Mouse (Mus musculus): ENCODE results near the gene Scrt2. TPM values are rescaled to one million over a fixed set of nuclear protein-coding genes. Genes with fewer than 3 reads are reported as not detected.

Scrt2 gene
- polyA plus RNA-seq, 1 experiment from 2014 or later: 16.9 TPM

- no peak overlapping the region for H3K27ac ChIP-seq (ENCODE audit: low read length)
- H3K9me3 ChIP-seq (ENCODE audit: control insufficient read depth, low read length): no peaks in the 10 kb centered on the region
- peaks cover 28% of the 10 kb centered on the region for H3K27me3 ChIP-seq (replicated peaks; ENCODE audit: control insufficient read depth, insufficient read depth, low read length)
- H3K4me1 ChIP-seq (replicated peaks; ENCODE audit: control insufficient read depth, insufficient read depth, low read length): peaks cover 28% of the 10 kb centered on the region
- no peak overlapping the region for H3K4me2 ChIP-seq (ENCODE audit: low read length)
- H3K9ac ChIP-seq (replicated peaks; ENCODE audit: low read depth, low read length): no peak overlapping the region
- no peak for ATAC-seq
- H3K36me3 ChIP-seq (ENCODE audit: control insufficient read depth, insufficient read depth): no peaks in the 10 kb centered on the region
- H3K4me3 ChIP-seq (replicated peaks; ENCODE audit: low read length): no peak overlapping the region; the same call in 1 of the 2 replicates
- 69% methylated on average over 5 of the region's 5 CpGs for WGBS
Observed at GRCm38 (mm10) chr2:152144501-152144900, 63.2 kb downstream of the Scrt2 start.

Other genes with a start within 250 kb of the Scrt2 start
- gene Rspo4, start 238.6 kb upstream of the Scrt2 start, polyA plus RNA-seq (2015; fragmentation: Nextera tagmentation; extraction: Ambion mirVana): 0.10 and 0.11 TPM in 2 replicates
- 0.10 and 0.14 TPM in 2 replicates for gene Angpt4, start 170.3 kb upstream of the Scrt2 start, polyA plus RNA-seq (2015; fragmentation: Nextera tagmentation; extraction: Ambion mirVana)
- gene Fam110a, start 101.3 kb upstream of the Scrt2 start, polyA plus RNA-seq (2015; fragmentation: Nextera tagmentation; extraction: Ambion mirVana): 66.5 and 69.2 TPM in 2 replicates
- 1.5 and 1.9 TPM in 2 replicates for gene Slc52a3, start 85.0 kb upstream of the Scrt2 start, polyA plus RNA-seq (2015; fragmentation: Nextera tagmentation; extraction: Ambion mirVana)
- gene Srxn1, start 24.0 kb downstream of the Scrt2 start, polyA plus RNA-seq (2015; fragmentation: Nextera tagmentation; extraction: Ambion mirVana): 11.4 and 13.6 TPM in 2 replicates
- gene Tcf15, start 62.0 kb downstream of the Scrt2 start, polyA plus RNA-seq (2015; fragmentation: Nextera tagmentation; extraction: Ambion mirVana): 1.3 and 1.5 TPM in 2 replicates
- gene Csnk2a1, start 145.3 kb downstream of the Scrt2 start, polyA plus RNA-seq (2015; fragmentation: Nextera tagmentation; extraction: Ambion mirVana): 123 and 137 TPM in 2 replicates
- gene Tbc1d20, start 212.3 kb downstream of the Scrt2 start, polyA plus RNA-seq (2015; fragmentation: Nextera tagmentation; extraction: Ambion mirVana): 36.0 and 37.7 TPM in 2 replicates